ENCODE assay signal across 16 mouse cellular contexts in genomic region chr1:98056277-98056676, GRCm38 (mm10). TPM values are rescaled to one million over a fixed set of nuclear protein-coding genes. Genes with fewer than 3 reads are reported as not detected.
A peak's percentile ranks its signal among the peaks of the same experiment; 100 is the strongest.
DNase-seq lines count a peak whose midpoint lies in the region; ATAC-seq and TF ChIP-seq lines count a peak whose summit lies in the region.
"Had no signal": no experiment of that assay in that cellular context is flagged by ENCODE, and none has a peak within 500 bp of the region (broad histone marks: within the 10 kb centered on the region; RNA-seq: fewer than 3 reads in every experiment).

No protein-coding gene starts in this region.

- CTCF ChIA-PET in Patski (lab: Charles Lee): no interaction called here

- 72% methylated on average over 6 of the region's 6 CpGs for WGBS in kidney, embryonic 15.5 days

- no peaks in the 10 kb centered on the region for H3K27me3 ChIP-seq in kidney, embryonic 15.5 days
- no peaks in the 10 kb centered on the region for H3K27me3 ChIP-seq in Patski
- H3K27me3 ChIP-seq: embryonic facial prominence, embryonic 13.5 days; lung, embryonic 15.5 days; neural tube, embryonic 13.5 days; stomach, embryonic 15.5 days had no signal

- no peak overlapping the region for H3K9ac ChIP-seq in kidney, embryonic 15.5 days
- H3K9ac ChIP-seq: embryonic facial prominence, embryonic 13.5 days; lung, embryonic 15.5 days; neural tube, embryonic 13.5 days; stomach, embryonic 15.5 days had no signal

- H3K4me1 ChIP-seq in kidney, embryonic 15.5 days: peaks cover 9% of the 10 kb centered on the region; the same call in 1 of the 2 replicates
- H3K4me1 ChIP-seq: stomach, embryonic 15.5 days had no signal

- in situ Hi-C loops in Patski (cut with MboI; ENCODE audit: low pct_unique_long_range_greater_than_20kb): no loop called here

- POLR2A ChIA-PET in Patski (lab: Charles Lee): no interaction called here

- TF ChIP-seq CTCF in Patski (IDR thresholded peaks at IDR 0.05): no peak

- DNase-seq in frontal cortex, adult 2 months (ENCODE audit: extremely low spot score in 1 of 2, low spot score in 1 of 2): no peak
- peak; percentile 30 for DNase-seq in kidney, postnatal 14 days
- no peak for DNase-seq in Patski (ENCODE audit: low read depth, low spot score)
- DNase-seq in cerebellum, adult 18-20 months: no peak
- DNase-seq: cerebellum, postnatal 25 days; gastrocnemius, adult 2 months; retina, postnatal 1 day; thymus, postnatal 14 days had no signal

- H3K4me2 ChIP-seq in kidney, embryonic 15.5 days: no peak overlapping the region
- H3K4me2 ChIP-seq: embryonic facial prominence, embryonic 13.5 days; lung, embryonic 15.5 days; neural tube, embryonic 13.5 days; stomach, embryonic 15.5 days had no signal

- no peak overlapping the region for H3K27ac ChIP-seq in kidney, embryonic 15.5 days
- H3K27ac ChIP-seq: embryonic facial prominence, embryonic 13.5 days; gastrocnemius, adult 2 months; lung, embryonic 15.5 days; neural tube, embryonic 13.5 days; stomach, embryonic 15.5 days had no signal

- H3K4me3 ChIP-seq in kidney, embryonic 15.5 days (replicated peaks): no peak overlapping the region
- H3K4me3 ChIP-seq: embryonic facial prominence, embryonic 13.5 days; gastrocnemius, adult 2 months; lung, embryonic 15.5 days; neural tube, embryonic 13.5 days; stomach, embryonic 15.5 days had no signal

- no peaks in the 10 kb centered on the region for H3K9me3 ChIP-seq in kidney, embryonic 15.5 days (replicated peaks)
- H3K9me3 ChIP-seq: embryonic facial prominence, embryonic 13.5 days; lung, embryonic 15.5 days; neural tube, embryonic 13.5 days; stomach, embryonic 15.5 days had no signal

- H3K36me3 ChIP-seq in kidney, embryonic 15.5 days: no peaks in the 10 kb centered on the region
- H3K36me3 ChIP-seq: embryonic facial prominence, embryonic 13.5 days; lung, embryonic 15.5 days; neural tube, embryonic 13.5 days; stomach, embryonic 15.5 days had no signal

- peak; percentile 74 for ATAC-seq in frontal cortex, adult (ENCODE audit: low TSS enrichment)
- ATAC-seq in kidney, embryonic 15.5 days (replicated peaks; ENCODE audit: low FRiP score): no peak
- ATAC-seq in Patski: peak; percentile 74
- ATAC-seq in megakaryocyte progenitor cell, adult 5-6 weeks (replicated peaks; ENCODE audit: poor library complexity): peak; percentile 59
- ATAC-seq: activated CD4-positive, CD25-positive, alpha-beta regulatory T cell, adult 4 months had no signal

RNA-seq across cellular contexts. Expression of gene Pam, which starts 39.2 kb away (rescaled TPM):
- 93.8 and 104 TPM in 2 replicates for polyA plus RNA-seq in frontal cortex, adult 2 months (2012; rRNA removed)
- polyA plus RNA-seq in kidney, embryonic 15.5 days (2015; fragmentation: Nextera tagmentation; extraction: Ambion mirVana): 29.3 and 30.7 TPM in 2 replicates
- 74.0 TPM for polyA plus RNA-seq in Patski (2021)
- 14.9 and 18.8 TPM in 2 replicates for total RNA-seq in megakaryocyte progenitor cell, adult 5-6 weeks (2015)
- total RNA-seq in megakaryocyte progenitor cell, adult 5-6 weeks (2017): 48.5 and 58.3 TPM in 2 replicates
